8 mouse cellular contexts compared by ENCODE assay signal in genomic region chr6:86437711-86438110, GRCm38 (mm10). TPM values are rescaled to one million over a fixed set of nuclear protein-coding genes. Genes with fewer than 3 reads are reported as not detected.
A peak's percentile ranks its signal among the peaks of the same experiment; 100 is the strongest.
DNase-seq lines count a peak whose midpoint lies in the region; ATAC-seq and TF ChIP-seq lines count a peak whose summit lies in the region.

No protein-coding gene starts in this region.

- TF ChIP-seq EP300 in ES-Bruce4 (IDR thresholded peaks at IDR 0.05; ENCODE audit: insufficient read depth, low read depth, low read length): no peak

- H3K4me2 ChIP-seq in embryonic facial prominence, embryonic 12.5 days (replicated peaks): peak overlapping the region; percentile 80
- peak overlapping the region; percentile 79 for H3K4me2 ChIP-seq in heart, embryonic 14.5 days (ENCODE audit: low read length)
- H3K4me2 ChIP-seq in neural tube, embryonic 14.5 days (ENCODE audit: low read depth, low read length): peak overlapping the region; percentile 81

- peak overlapping the region; percentile 97 for H3K4me3 ChIP-seq in ES-Bruce4 (ENCODE audit: low read depth, low read length)
- peak overlapping the region; percentile 85 for H3K4me3 ChIP-seq in embryonic facial prominence, embryonic 12.5 days
- peak overlapping the region; percentile 76 to 87 for H3K4me3 ChIP-seq in heart, embryonic 14.5 days (ENCODE audit: control insufficient read depth in 1 of 2, insufficient read depth in 1 of 2, low read depth in 1 of 2, low read length in 2 of 2)
- peak overlapping the region; percentile 99 for H3K4me3 ChIP-seq in lung, adult 2 months (replicated peaks; ENCODE audit: extremely low read depth, low read depth, low read length)
- peak overlapping the region; percentile 83 for H3K4me3 ChIP-seq in neural tube, embryonic 14.5 days (ENCODE audit: low read depth, low read length)

- ATAC-seq in embryonic facial prominence, embryonic 12.5 days (ENCODE audit: insufficient number of reproducible peaks, insufficient read depth, low FRiP score, low TSS enrichment): no peak
- peak; percentile 60; the same call in 1 of the 2 replicates for ATAC-seq in heart, embryonic 14.5 days (ENCODE audit: insufficient number of reproducible peaks, insufficient read depth, low FRiP score, low read depth)
- ATAC-seq in neural tube, embryonic 14.5 days (ENCODE audit: low read depth): no peak

- TF ChIP-seq CTCF in ES-Bruce4 (IDR thresholded peaks at IDR 0.05; ENCODE audit: low read depth, low read length): peak; percentile 19
- peak; percentile 60 for TF ChIP-seq CTCF in lung, adult 2 months (IDR thresholded peaks at IDR 0.05; ENCODE audit: insufficient read depth, low read length)

- H3K4me1 ChIP-seq in ES-Bruce4 (ENCODE audit: control insufficient read depth, insufficient read depth, low read length): no peaks in the 10 kb centered on the region
- H3K4me1 ChIP-seq in embryonic facial prominence, embryonic 12.5 days: peaks cover 8% of the 10 kb centered on the region
- peaks cover 0 to 10% of the 10 kb centered on the region in 2 experiments; a peak in 1 of 4 replicates for H3K4me1 ChIP-seq in heart, embryonic 14.5 days (ENCODE audit: control insufficient read depth in 2 of 2, insufficient read depth in 2 of 2, low read length in 2 of 2)
- H3K4me1 ChIP-seq in lung, adult 2 months (ENCODE audit: control insufficient read depth, insufficient read depth, low read length): peaks cover 3% of the 10 kb centered on the region
- peaks cover 3% of the 10 kb centered on the region; the same call in 1 of the 2 replicates for H3K4me1 ChIP-seq in neural tube, embryonic 14.5 days (ENCODE audit: control insufficient read depth, insufficient read depth, low read length)

- peak overlapping the region; percentile 60; the same call in 1 of the 2 replicates for H3K27ac ChIP-seq in ES-Bruce4 (ENCODE audit: insufficient read depth, low read length)
- peak overlapping the region; percentile 95 for H3K27ac ChIP-seq in embryonic facial prominence, embryonic 12.5 days
- H3K27ac ChIP-seq in heart, embryonic 14.5 days (replicated peaks in 1 of 2; ENCODE audit: control insufficient read depth in 1 of 2, insufficient read depth in 1 of 2, low read depth in 2 of 2, low read length in 2 of 2): peak overlapping the region; percentile 79 to 95
- peak overlapping the region; percentile 88 for H3K27ac ChIP-seq in neural tube, embryonic 14.5 days (ENCODE audit: low read depth, low read length)

- peak; percentile 41 for DNase-seq in adrenal gland, postnatal 25 days
- DNase-seq in kidney, postnatal 14 days: peak; percentile 68
- DNase-seq in lung, adult 2 months: peak; percentile 61
- DNase-seq in thymus, postnatal 10 days (ENCODE audit: low spot score in 2 of 2): peak; percentile 44 to 51

- H3K9me3 ChIP-seq in ES-Bruce4 (replicated peaks; ENCODE audit: control insufficient read depth, insufficient read depth, low read length, poor library complexity, severe bottlenecking): no peaks in the 10 kb centered on the region
- H3K9me3 ChIP-seq in embryonic facial prominence, embryonic 12.5 days: no peaks in the 10 kb centered on the region
- no peaks in the 10 kb centered on the region for H3K9me3 ChIP-seq in heart, embryonic 14.5 days (ENCODE audit: control insufficient read depth, low read length)
- H3K9me3 ChIP-seq in neural tube, embryonic 14.5 days (ENCODE audit: control insufficient read depth, low read length): no peaks in the 10 kb centered on the region

- peaks cover 8% of the 10 kb centered on the region for H3K36me3 ChIP-seq in ES-Bruce4 (ENCODE audit: control insufficient read depth, insufficient read depth, low read length, poor library complexity, severe bottlenecking)
- H3K36me3 ChIP-seq in embryonic facial prominence, embryonic 12.5 days: peaks cover 46% of the 10 kb centered on the region
- H3K36me3 ChIP-seq in heart, embryonic 14.5 days (ENCODE audit: control insufficient read depth, insufficient read depth, low read length): peaks cover 49% of the 10 kb centered on the region
- peaks cover 28% of the 10 kb centered on the region for H3K36me3 ChIP-seq in neural tube, embryonic 14.5 days (ENCODE audit: control insufficient read depth, insufficient read depth, low read length)

- 3% methylated on average over 14 of the region's 14 CpGs for WGBS in embryonic facial prominence, embryonic 12.5 days
- 3% methylated on average over 14 of the region's 14 CpGs for WGBS in heart, embryonic 14.5 days
- 1% methylated on average over 14 of the region's 14 CpGs for WGBS in lung, adult 2 months
- 3% methylated on average over 14 of the region's 14 CpGs for WGBS in neural tube, embryonic 14.5 days

- H3K27me3 ChIP-seq in ES-Bruce4 (ENCODE audit: control insufficient read depth, insufficient read depth, low read length, poor library complexity, severe bottlenecking): no peaks in the 10 kb centered on the region
- no peaks in the 10 kb centered on the region for H3K27me3 ChIP-seq in embryonic facial prominence, embryonic 12.5 days
- no peaks in the 10 kb centered on the region for H3K27me3 ChIP-seq in heart, embryonic 14.5 days (ENCODE audit: control insufficient read depth, insufficient read depth, low read length)
- H3K27me3 ChIP-seq in neural tube, embryonic 14.5 days (ENCODE audit: control insufficient read depth, insufficient read depth, low read length): no peaks in the 10 kb centered on the region

- no peak for TF ChIP-seq POLR2A in ES-Bruce4 (IDR thresholded peaks at IDR 0.05; ENCODE audit: insufficient read depth, low read length)
- TF ChIP-seq POLR2A in lung, adult 2 months (IDR thresholded peaks at IDR 0.05; ENCODE audit: borderline replicate concordance, extremely low read depth, low read depth, low read length): no peak; the same call in 1 of the 2 replicates

- H3K9ac ChIP-seq in ES-Bruce4 (ENCODE audit: low read depth, poor library complexity, severe bottlenecking): peak overlapping the region; percentile 67
- peak overlapping the region; percentile 74 for H3K9ac ChIP-seq in embryonic facial prominence, embryonic 12.5 days
- peak overlapping the region; percentile 91 for H3K9ac ChIP-seq in heart, embryonic 14.5 days (ENCODE audit: low read length)
- H3K9ac ChIP-seq in neural tube, embryonic 14.5 days (replicated peaks; ENCODE audit: low read depth, low read length): peak overlapping the region; percentile 80

RNA-seq across cellular contexts. Expression of gene C87436, which starts 0.5 kb away (rescaled TPM):
- polyA plus RNA-seq in ES-Bruce4 (2011; ENCODE audit: insufficient read depth, insufficient read length, low read depth, missing spikeins): 12.6 and 13.6 TPM in 2 replicates
- 26.0 and 31.3 TPM in 2 replicates for total RNA-seq in adrenal gland, postnatal 25 days (2021)
- polyA plus RNA-seq in embryonic facial prominence, embryonic 12.5 days (2016; fragmentation: Nextera tagmentation; extraction: Ambion mirVana): 27.0 and 30.3 TPM in 2 replicates
- polyA plus RNA-seq in heart, embryonic 14.5 days (2014; fragmentation: Nextera tagmentation; extraction: Ambion mirVana): 17.1 and 20.0 TPM in 2 replicates
- polyA plus RNA-seq in lung, adult 2 months (2012; rRNA removed): 10.4 and 13.4 TPM in 2 replicates
- 21.9 and 27.2 TPM in 2 replicates for polyA plus RNA-seq in neural tube, embryonic 14.5 days (2014; fragmentation: Nextera tagmentation; extraction: Ambion mirVana)

RNA-seq across cellular contexts. Expression of gene Gm44790, which starts 11.3 kb away (rescaled TPM):
- not detected in 2 replicates for polyA plus RNA-seq in ES-Bruce4 (2011; ENCODE audit: insufficient read depth, insufficient read length, low read depth, missing spikeins)
- not detected in 2 replicates for total RNA-seq in adrenal gland, postnatal 25 days (2021)
- polyA plus RNA-seq in embryonic facial prominence, embryonic 12.5 days (2016; fragmentation: Nextera tagmentation; extraction: Ambion mirVana): not detected in 2 replicates
- not detected in 2 replicates for polyA plus RNA-seq in heart, embryonic 14.5 days (2014; fragmentation: Nextera tagmentation; extraction: Ambion mirVana)
- 6.9 and 9.6 TPM in 2 replicates for polyA plus RNA-seq in lung, adult 2 months (2012; rRNA removed)
- polyA plus RNA-seq in neural tube, embryonic 14.5 days (2014; fragmentation: Nextera tagmentation; extraction: Ambion mirVana): 1.9 TPM in 1 of 2 replicates, not detected in the other

RNA-seq across cellular contexts. Expression of gene Tia1, which starts 33.7 kb away (rescaled TPM):
- polyA plus RNA-seq in ES-Bruce4 (2011; ENCODE audit: insufficient read depth, insufficient read length, low read depth, missing spikeins): 79.7 and 81.2 TPM in 2 replicates
- total RNA-seq in adrenal gland, postnatal 25 days (2021): 82.0 and 85.8 TPM in 2 replicates
- polyA plus RNA-seq in embryonic facial prominence, embryonic 12.5 days (2016; fragmentation: Nextera tagmentation; extraction: Ambion mirVana): 318 and 338 TPM in 2 replicates
- polyA plus RNA-seq in heart, embryonic 14.5 days (2014; fragmentation: Nextera tagmentation; extraction: Ambion mirVana): 133 and 140 TPM in 2 replicates
- polyA plus RNA-seq in lung, adult 2 months (2012; rRNA removed): 12.8 and 22.0 TPM in 2 replicates
- polyA plus RNA-seq in neural tube, embryonic 14.5 days (2014; fragmentation: Nextera tagmentation; extraction: Ambion mirVana): 364 and 402 TPM in 2 replicates

RNA-seq across cellular contexts. Expression of gene Pcyox1, which starts 40.8 kb away (rescaled TPM):
- polyA plus RNA-seq in ES-Bruce4 (2011; ENCODE audit: insufficient read depth, insufficient read length, low read depth, missing spikeins): 50.1 and 51.7 TPM in 2 replicates
- 208 and 254 TPM in 2 replicates for total RNA-seq in adrenal gland, postnatal 25 days (2021)
- polyA plus RNA-seq in embryonic facial prominence, embryonic 12.5 days (2016; fragmentation: Nextera tagmentation; extraction: Ambion mirVana): 85.3 and 86.4 TPM in 2 replicates
- 59.2 and 66.6 TPM in 2 replicates for polyA plus RNA-seq in heart, embryonic 14.5 days (2014; fragmentation: Nextera tagmentation; extraction: Ambion mirVana)
- polyA plus RNA-seq in lung, adult 2 months (2012; rRNA removed): 25.6 and 28.6 TPM in 2 replicates
- 100 and 110 TPM in 2 replicates for polyA plus RNA-seq in neural tube, embryonic 14.5 days (2014; fragmentation: Nextera tagmentation; extraction: Ambion mirVana)
